Comparison of ENCODE assay signal across 17 mouse cellular contexts in the genomic region with DNA sequence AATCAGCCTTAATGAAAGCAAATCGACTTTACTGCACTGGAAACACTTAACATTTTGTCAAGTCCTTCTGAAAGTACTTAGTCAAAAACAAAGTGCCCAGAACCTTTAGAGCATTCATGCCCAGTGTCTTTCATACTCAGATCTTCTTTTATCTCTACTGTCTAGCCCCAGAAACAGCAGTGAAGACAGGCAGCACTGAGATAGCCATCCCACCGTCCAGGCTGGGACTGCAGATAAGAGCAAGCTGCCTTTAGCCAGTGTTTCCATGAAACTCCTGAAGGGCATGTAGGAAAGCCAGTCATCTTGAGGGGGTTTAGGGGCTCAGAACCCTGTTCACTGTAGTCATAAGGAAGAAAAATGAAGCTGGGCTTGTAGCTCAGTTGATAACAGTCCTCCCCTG. TPM values are rescaled to one million over a fixed set of nuclear protein-coding genes. Genes with fewer than 3 reads are reported as not detected.
"Had no signal": no experiment of that assay in that cellular context is flagged by ENCODE, and none has a peak within 500 bp of the region (broad histone marks: within the 10 kb centered on the region; RNA-seq: fewer than 3 reads in every experiment).

No protein-coding gene starts in this region.

- H3K4me1 ChIP-seq: limb, embryonic 10.5 days; midbrain, embryonic 13.5 days had no signal

- H3K36me3 ChIP-seq: limb, embryonic 10.5 days; midbrain, embryonic 13.5 days had no signal

- H3K27ac ChIP-seq: limb, embryonic 10.5 days; midbrain, embryonic 13.5 days had no signal

- H3K9me3 ChIP-seq: limb, embryonic 10.5 days; midbrain, embryonic 13.5 days had no signal

- H3K4me2 ChIP-seq: midbrain, embryonic 13.5 days had no signal

- H3K9ac ChIP-seq: midbrain, embryonic 13.5 days had no signal

- H3K4me3 ChIP-seq: limb, embryonic 10.5 days; midbrain, embryonic 13.5 days had no signal

- DNase-seq: kidney, adult 8-10 months; kidney, postnatal 25 days; lung, adult 2 months; lung, postnatal 4 days; right cerebral cortex, postnatal 14 days; thymus, postnatal 36 days had no signal

- H3K27me3 ChIP-seq: midbrain, embryonic 13.5 days had no signal

- ATAC-seq: inflammation-experienced regulatory T-cells, adult 6 months; intestine, postnatal 0 days; lung, postnatal 0 days; midbrain, embryonic 13.5 days had no signal

RNA-seq across cellular contexts. Expression of a gene that starts 14.7 kb away (rescaled TPM):
- total RNA-seq: layer of hippocampus, adult 18-20 months; layer of hippocampus, postnatal 10 days; left cerebral cortex, postnatal 10 days had no signal
- polyA plus RNA-seq: inflammation-experienced regulatory T-cells, adult 6 months; intestine, postnatal 0 days; kidney, embryonic 16.5 days; limb, embryonic 10.5 days; lung, postnatal 0 days; midbrain, embryonic 13.5 days; spleen, adult 2 months; thymus, postnatal 0 days had no signal
